Mouse (Mus musculus) ES-Bruce4 (cell line): ENCODE results near the gene Myrip. TPM values are rescaled to one million over a fixed set of nuclear protein-coding genes. Genes with fewer than 3 reads are reported as not detected.
"Not testable (repeated sequence)": the region's sequence is repeated elsewhere in the genome, so short reads cannot be mapped to it uniquely, and the experiment has no call there.

Experiments
- H3K27ac ChIP-seq: 2 replicates; pipeline ENCODE4 v1.5.1; 2012; ENCODE audit warnings: low read length, inconsistent platforms; ENCODE audit not compliant: insufficient read depth
- H3K27me3 ChIP-seq: 2 replicates; pipeline ENCODE4 v1.6.1; 2012; ENCODE audit warnings: mild to moderate bottlenecking, low read length, inconsistent platforms; ENCODE audit not compliant: control insufficient read depth, poor library complexity, insufficient read depth, severe bottlenecking
- H3K36me3 ChIP-seq: 2 replicates; pipeline ENCODE4 v1.6.1; 2012; ENCODE audit warnings: inconsistent platforms, mild to moderate bottlenecking, low read length, moderate library complexity; ENCODE audit not compliant: control insufficient read depth, poor library complexity, insufficient read depth, severe bottlenecking
- H3K4me1 ChIP-seq: one replicate; pipeline ENCODE4 v1.8.1; 2011; ENCODE audit warnings: low read length; ENCODE audit not compliant: control insufficient read depth, insufficient read depth
- H3K4me3 ChIP-seq: 2 replicates; pipeline ENCODE4 v1.5.1; 2011; ENCODE audit warnings: low read depth, mild to moderate bottlenecking, low read length
- H3K9ac ChIP-seq: 2 replicates; pipeline ENCODE4 v1.6.1; 2012; ENCODE audit warnings: low read depth, mild to moderate bottlenecking, inconsistent platforms; ENCODE audit not compliant: poor library complexity, severe bottlenecking
- H3K9me3 ChIP-seq: replicated peaks from 2 replicates; pipeline ENCODE4 v1.6.1; 2012; ENCODE audit warnings: mild to moderate bottlenecking, low read length, inconsistent platforms; ENCODE audit not compliant: control insufficient read depth, poor library complexity, insufficient read depth, severe bottlenecking
- CTCF ChIP-seq: IDR thresholded peaks from one replicate; pipeline ENCODE4 v1.8.1; 2011; ENCODE audit warnings: low read depth, low read length
- EP300 ChIP-seq: IDR thresholded peaks from 2 replicates; pipeline ENCODE4 v1.6.1; 2011; ENCODE audit warnings: low read depth, low read length; ENCODE audit not compliant: insufficient read depth
- POLR2A ChIP-seq: IDR thresholded peaks from one replicate; pipeline ENCODE4 v1.8.1; 2011; ENCODE audit warnings: low read length; ENCODE audit not compliant: insufficient read depth
- polyA plus RNA-seq: library from polyadenylated mRNA; stranded (reverse); fragments of >200 nt; gene quantifications from 2 replicates; pipeline ENCODE4 v1.2.4, GENCODE M21; 2011; ENCODE audit warnings: low read depth; ENCODE audit not compliant: missing spikeins, insufficient read depth, insufficient read length

Gene Myrip
- polyA plus RNA-seq, 1 experiment: 0.24 TPM

GRCm38 (mm10) chr9:120377726-120378125, 76.4 kb downstream of the Myrip start:
- Histone ChIP-seq H3K27ac (no peak overlapping the region), H3K9ac (no peak overlapping the region), H3K4me1 (no peaks in the 10 kb centered on the region), H3K9me3 (no peaks in the 10 kb centered on the region), H3K27me3 (no peaks in the 10 kb centered on the region), H3K36me3 (no peaks in the 10 kb centered on the region), H3K4me3 (no peak overlapping the region)
- TF ChIP-seq EP300: no peak
- peak; percentile 72 for TF ChIP-seq CTCF

GRCm38 (mm10) chr9:120395188-120395587, 93.9 kb downstream of the Myrip start:
- TF ChIP-seq POLR2A (no peak), EP300 (no peak), CTCF (no peak)
- Histone ChIP-seq H3K36me3 (no peaks in the 10 kb centered on the region), H3K27ac (no peak overlapping the region), H3K9ac (no peak overlapping the region), H3K4me1 (no peaks in the 10 kb centered on the region), H3K9me3 (no peaks in the 10 kb centered on the region), H3K4me3 (no peak overlapping the region), H3K27me3 (no peaks in the 10 kb centered on the region)

DNA sequence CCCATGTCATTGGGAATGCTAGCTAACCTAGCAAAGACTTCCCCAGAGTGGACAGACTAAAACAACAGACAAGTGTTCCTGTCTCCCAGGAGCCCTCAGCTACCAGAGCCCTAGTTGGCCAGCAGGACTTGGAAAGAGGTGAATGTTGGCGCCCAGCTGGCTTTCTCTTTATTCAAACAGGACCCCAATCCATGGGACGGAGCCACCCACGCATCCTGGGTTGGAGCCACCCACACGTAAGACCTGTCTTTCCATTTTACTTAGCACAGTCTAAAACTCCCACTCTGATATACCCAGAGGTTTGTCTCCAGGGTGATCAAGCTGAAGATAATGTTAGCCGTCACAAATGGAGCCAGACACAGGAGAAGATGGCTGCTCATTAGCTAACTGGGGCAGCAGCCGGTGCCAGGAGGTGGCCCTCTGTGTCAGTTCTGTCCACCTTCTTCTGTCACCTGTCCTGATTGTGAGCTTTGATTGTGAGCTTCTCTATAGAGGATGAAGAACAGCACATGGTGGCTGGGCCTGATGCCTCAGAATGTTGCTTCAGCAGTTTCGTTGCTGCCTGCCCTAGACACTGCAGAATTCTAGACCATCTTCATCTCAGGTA, 95.4 kb downstream of the Myrip start:
- no peak overlapping the region for H3K4me3 ChIP-seq
- H3K4me1 ChIP-seq: no peaks in the 10 kb centered on the region
- no peak for TF ChIP-seq EP300
- no peaks in the 10 kb centered on the region for H3K9me3 ChIP-seq
- H3K27ac ChIP-seq: no peak overlapping the region
- no peak overlapping the region for H3K9ac ChIP-seq
- no peaks in the 10 kb centered on the region for H3K27me3 ChIP-seq
- no peaks in the 10 kb centered on the region for H3K36me3 ChIP-seq

DNA sequence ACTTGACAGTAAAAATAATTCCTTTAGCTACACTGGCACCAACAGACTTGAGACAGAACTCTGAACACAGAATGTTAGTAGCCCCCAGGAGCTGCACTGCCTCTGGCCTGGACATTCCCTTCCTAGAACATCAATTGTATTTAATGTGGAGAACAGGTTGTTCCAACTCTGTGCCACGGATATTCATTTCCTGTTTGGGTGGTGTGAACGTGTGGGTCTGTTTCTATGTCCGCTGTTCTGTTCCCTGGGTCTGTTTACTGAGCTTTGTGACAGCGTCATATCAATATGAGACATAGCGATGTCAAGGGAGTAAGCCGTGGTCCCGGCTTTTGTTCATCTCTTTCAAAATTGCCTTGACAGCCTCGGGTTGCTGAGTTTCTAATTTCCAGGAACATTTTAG, 97.0 kb downstream of the Myrip start:
- Histone ChIP-seq H3K9ac (no peak overlapping the region), H3K4me3 (no peak overlapping the region), H3K36me3 (no peaks in the 10 kb centered on the region), H3K27ac (no peak overlapping the region), H3K4me1 (no peaks in the 10 kb centered on the region), H3K9me3 (no peaks in the 10 kb centered on the region), H3K27me3 (no peaks in the 10 kb centered on the region)
- TF ChIP-seq EP300 (no peak), POLR2A (no peak), CTCF (no peak)

DNA sequence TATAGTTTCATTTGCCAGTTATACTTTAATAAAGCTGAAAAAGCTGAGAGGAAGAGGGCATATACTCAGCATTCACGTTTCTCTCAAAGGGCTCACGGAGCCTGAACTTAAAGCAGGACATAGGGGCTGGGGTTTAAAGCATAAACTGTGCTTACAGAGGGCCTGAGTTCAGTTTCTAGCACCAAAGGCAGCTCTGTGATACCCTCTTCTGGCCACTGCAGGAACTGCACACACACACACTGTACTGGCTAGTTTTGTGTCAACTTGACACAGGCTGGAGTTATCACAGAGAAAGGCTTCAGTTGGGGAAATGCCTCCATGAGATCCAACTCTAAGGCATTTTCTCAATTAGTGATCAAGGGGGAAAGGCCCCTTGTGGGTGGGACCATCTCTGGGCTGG, 98.2 kb downstream of the Myrip start:
- not testable (repeated sequence) for H3K36me3 ChIP-seq, H3K27me3 ChIP-seq, H3K9ac ChIP-seq, H3K4me3 ChIP-seq, H3K27ac ChIP-seq, H3K9me3 ChIP-seq, H3K4me1 ChIP-seq
- TF ChIP-seq CTCF: peak; percentile 26

- H3K36me3 ChIP-seq: no peaks in the 10 kb centered on the region
- no peaks in the 10 kb centered on the region for H3K4me1 ChIP-seq
- no peak overlapping the region for H3K27ac ChIP-seq
- no peak for TF ChIP-seq EP300
- no peak for TF ChIP-seq POLR2A
- TF ChIP-seq CTCF: no peak
- H3K9ac ChIP-seq: no peak overlapping the region
- H3K27me3 ChIP-seq: no peaks in the 10 kb centered on the region
- no peak overlapping the region for H3K4me3 ChIP-seq
- no peaks in the 10 kb centered on the region for H3K9me3 ChIP-seq
Measured at GRCm38 (mm10) chr9:120402368-120402767, 101.1 kb downstream of the Myrip start.
